Mouse (Mus musculus) lung, embryonic 14.5 days (tissue): ENCODE measurements around the gene Nup188. TPM values are rescaled to one million over a fixed set of nuclear protein-coding genes. Genes with fewer than 3 reads are reported as not detected.

Experiments
- ATAC-seq: fragments of 200-750 bp; cut with Nextera tagmentation; 2 replicates; pipeline ENCODE4 v1.8.0; 2017; ENCODE audit warnings: mild to moderate bottlenecking, moderate TSS enrichment, moderate library complexity; ENCODE audit not compliant: insufficient read depth
- DNase-seq: peaks from one replicate; pipeline ENCODE4 v3.0.0-alpha.2; 2015
- H3K27ac ChIP-seq: fragments of 300-500 bp; sonication (generic); 2 replicates; pipeline ENCODE4 v1.5.1; 2014; ENCODE audit warnings: low read depth, mild to moderate bottlenecking, moderate library complexity
- H3K27me3 ChIP-seq: fragments of 300-500 bp; sonication (generic); 2 replicates; pipeline ENCODE4 v1.6.1; 2014; ENCODE audit warnings: low read length, control low read depth; ENCODE audit not compliant: insufficient read depth
- H3K36me3 ChIP-seq: fragments of 300-500 bp; sonication (generic); 2 replicates; pipeline ENCODE4 v1.6.1; 2014; ENCODE audit warnings: control low read depth; ENCODE audit not compliant: insufficient read depth
- H3K4me1 ChIP-seq: fragments of 300-500 bp; sonication (generic); 2 replicates; pipeline ENCODE4 v1.6.1; 2014; ENCODE audit warnings: antibody characterized with exemption, control low read depth; ENCODE audit not compliant: insufficient read depth
- H3K4me2 ChIP-seq: fragments of 300-500 bp; sonication (generic); 2 replicates; pipeline ENCODE4 v1.6.1; 2014; ENCODE audit warnings: mild to moderate bottlenecking
- H3K4me3 ChIP-seq: fragments of 300-500 bp; sonication (generic); 2 replicates; pipeline ENCODE4 v1.5.1; 2014; ENCODE audit warnings: low read depth, low read length
- H3K9ac ChIP-seq: fragments of 300-500 bp; sonication (generic); 2 replicates; pipeline ENCODE4 v1.6.1; 2014
- H3K9me3 ChIP-seq: fragments of 300-500 bp; sonication (generic); 2 replicates; pipeline ENCODE4 v1.6.1; 2016; ENCODE audit warnings: low read depth, low read length, control low read depth
- CTCF ChIP-seq: IDR thresholded peaks from 2 replicates; pipeline ENCODE4 v1.5.1; 2016; ENCODE audit warnings: antibody characterized with exemption, low read depth
- WGBS: fragments of 180-500 bp; shearing (Covaris S2); extraction: QIAGEN DNeasy Blood & Tissue Kit; methylation state at CpG from one replicate; pipeline ENCODE4 v1.1.7; 2014; 5-methylcytosine and 5-hydroxymethylcytosine counted together
- polyA plus RNA-seq: library from polyadenylated mRNA; unstranded; fragments of >200 nt; fragmentation: Nextera tagmentation; extraction: Ambion mirVana; gene quantifications from 2 replicates; pipeline ENCODE4 v1.2.1, GENCODE M21; 2014

Nup188 gene
- polyA plus RNA-seq, 1 experiment from 2014 or later = 56.0 TPM

DNA sequence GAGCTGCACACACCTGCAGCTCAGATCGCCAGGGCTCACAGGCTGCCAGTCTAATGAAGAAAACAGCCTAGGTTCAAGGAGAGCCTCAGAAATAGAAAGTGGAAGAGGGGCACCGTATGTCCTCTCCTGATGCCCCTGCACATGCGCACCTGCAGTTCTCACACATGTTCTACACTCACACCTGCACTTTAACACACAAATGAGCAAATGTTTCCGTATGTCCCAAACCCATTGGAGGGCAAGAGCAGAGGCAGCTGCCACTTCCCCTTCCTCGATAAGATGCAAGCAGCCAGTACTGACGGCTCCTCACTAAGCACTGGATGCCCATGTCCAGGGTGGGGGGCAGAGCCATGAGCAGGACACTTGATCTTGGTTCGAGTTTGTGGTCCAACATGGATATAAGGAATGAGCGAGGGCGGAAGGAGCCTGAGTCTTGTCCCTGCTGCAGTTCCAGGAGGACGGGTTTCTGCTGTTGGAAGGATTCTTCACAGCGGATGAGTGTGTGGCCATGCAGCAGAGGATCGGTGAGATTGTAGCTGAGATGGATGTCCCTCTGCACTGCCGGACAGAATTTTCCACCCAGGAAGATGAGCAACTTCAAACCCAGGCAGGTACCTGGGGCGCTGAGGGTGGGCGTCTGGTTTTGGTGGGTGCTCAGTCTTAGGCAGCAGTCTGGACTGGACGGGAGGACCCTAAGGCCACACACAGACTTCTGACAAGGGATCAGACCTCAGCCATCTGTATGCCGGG lies 16.8 kb upstream of the Nup188 start:
- Histone ChIP-seq H3K4me1 (peaks cover 20% of the 10 kb centered on the region), H3K27me3 (no peaks in the 10 kb centered on the region), H3K36me3 (peaks cover 6% of the 10 kb centered on the region), H3K4me3 (no peak overlapping the region), H3K9ac (no peak overlapping the region), H3K9me3 (no peaks in the 10 kb centered on the region), H3K4me2 (no peak overlapping the region), H3K27ac (peak overlapping the region; percentile 52; the same call in 1 of the 2 replicates)
- TF ChIP-seq CTCF = no peak
- ATAC-seq (peak; percentile 23; the same call in 1 of the 2 replicates), DNase-seq (no peak)
- WGBS = 83% methylated on average over 17 of the region's 17 CpGs

GRCm38 (mm10) chr2:30270134-30270533 lies 16.1 kb upstream of the Nup188 start:
- Histone ChIP-seq H3K36me3 (no peaks in the 10 kb centered on the region), H3K4me1 (peaks cover 16% of the 10 kb centered on the region), H3K27me3 (no peaks in the 10 kb centered on the region), H3K9ac (no peak overlapping the region), H3K27ac (peak overlapping the region; percentile 52; the same call in 1 of the 2 replicates), H3K4me2 (no peak overlapping the region), H3K4me3 (no peak overlapping the region), H3K9me3 (no peaks in the 10 kb centered on the region)
- TF ChIP-seq CTCF = peak; percentile 94
- WGBS = 28% methylated on average over 1 of the region's 1 CpGs
- ATAC-seq (peak; percentile 90), DNase-seq (peak; percentile 88)

DNA sequence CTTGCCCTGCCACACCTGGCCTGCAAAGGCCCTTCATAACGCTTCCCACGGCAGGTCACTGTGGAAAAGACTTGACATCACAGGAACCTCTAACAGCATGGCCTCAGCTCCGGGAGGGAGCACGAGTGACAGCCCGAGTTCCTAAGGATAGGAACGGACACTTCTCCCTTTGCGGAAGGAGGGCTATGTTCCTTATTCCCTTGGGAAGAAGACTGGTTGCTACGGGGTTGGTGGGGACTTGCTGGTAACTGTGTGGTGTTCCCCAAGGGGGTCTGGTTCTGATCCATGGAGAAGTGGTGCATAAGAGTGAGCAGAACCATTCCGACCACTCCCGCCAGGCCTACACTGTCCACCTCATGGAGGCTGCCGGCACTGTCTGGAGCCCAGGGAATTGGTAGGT lies 5.5 kb upstream of the Nup188 start, which contains the start of gene Gm28038:
TSS of gene Gm28038 (plus strand) at position 301 of the 400 bp plus-strand sequence.
- Histone ChIP-seq H3K4me1 (peaks cover 8% of the 10 kb centered on the region), H3K9ac (no peak within 1 kb of the TSS), H3K9me3 (no peaks in the 10 kb centered on the region), H3K4me2 (no peak within 1 kb of the TSS), H3K27ac (no peak within 1 kb of the TSS), H3K36me3 (no peaks in the 10 kb centered on the region), H3K27me3 (no peaks in the 10 kb centered on the region), H3K4me3 (no peak within 1 kb of the TSS)
- TF ChIP-seq CTCF = no peak
- ATAC-seq (no peak), DNase-seq (no peak)
- WGBS = 92% methylated on average over 11 of the region's 11 CpGs

DNA sequence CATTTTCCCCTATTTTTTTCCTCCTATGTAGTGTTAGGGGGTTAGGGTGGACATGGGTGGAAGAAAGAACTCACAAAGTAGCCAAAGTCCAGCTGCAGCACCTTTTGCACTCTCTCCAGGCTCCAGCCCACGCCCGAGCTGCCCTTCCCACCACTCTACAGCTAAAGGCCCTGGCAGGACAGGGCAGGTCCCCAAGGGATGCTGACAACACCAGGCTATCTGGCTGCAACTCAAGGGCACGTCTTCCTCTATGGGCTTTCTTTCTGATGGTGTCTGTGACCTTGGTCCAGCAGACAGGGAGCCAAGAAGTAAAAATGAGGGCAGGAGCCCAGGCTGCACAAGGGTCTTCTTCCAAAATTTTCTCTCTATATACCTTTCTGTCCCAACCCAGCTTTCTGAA lies 4.5 kb upstream of the Nup188 start:
- DNase-seq (no peak), ATAC-seq (no peak)
- no peak for TF ChIP-seq CTCF
- peaks cover 8% of the 10 kb centered on the region for H3K4me1 ChIP-seq
- no peaks in the 10 kb centered on the region for H3K36me3 ChIP-seq
- no peaks in the 10 kb centered on the region for H3K27me3 ChIP-seq
- no peaks in the 10 kb centered on the region for H3K9me3 ChIP-seq
- no peak overlapping the region for H3K4me2 ChIP-seq
- no peak overlapping the region for H3K27ac ChIP-seq
- no peak overlapping the region for H3K4me3 ChIP-seq
- no peak overlapping the region for H3K9ac ChIP-seq
- WGBS = 72% methylated on average over 3 of the region's 3 CpGs

DNA sequence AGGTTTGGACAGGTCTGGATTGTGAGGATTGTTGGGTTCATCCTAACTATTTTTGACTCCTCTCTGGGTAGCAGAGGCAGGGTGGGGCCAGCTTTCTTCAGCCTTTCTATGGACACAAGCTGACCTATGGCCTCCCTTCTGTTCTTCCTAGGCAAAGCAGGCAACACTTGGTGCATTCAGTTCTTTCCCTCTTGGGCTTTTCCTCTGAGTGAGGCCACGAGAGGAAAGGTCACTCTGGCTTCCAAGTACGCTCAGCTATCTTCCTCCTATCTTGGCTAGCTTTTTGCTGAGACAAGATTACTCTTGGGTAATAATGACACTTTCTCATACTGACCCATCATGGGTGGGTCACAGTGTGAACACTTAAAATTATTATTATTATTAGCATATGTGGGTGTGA lies 3.0 kb upstream of the Nup188 start:
- H3K27me3 ChIP-seq = no peaks in the 10 kb centered on the region
- H3K9me3 ChIP-seq = no peaks in the 10 kb centered on the region
- no peak for DNase-seq
- no peaks in the 10 kb centered on the region for H3K36me3 ChIP-seq
- TF ChIP-seq CTCF = no peak
- H3K9ac ChIP-seq = no peak overlapping the region
- WGBS = 88% methylated on average over 2 of the region's 2 CpGs
- no peak overlapping the region for H3K4me2 ChIP-seq
- peaks cover 15% of the 10 kb centered on the region for H3K4me1 ChIP-seq
- H3K4me3 ChIP-seq = no peak overlapping the region
- H3K27ac ChIP-seq = no peak overlapping the region
- no peak for ATAC-seq

GRCm38 (mm10) chr2:30285004-30285403 lies 1.2 kb upstream of the Nup188 start:
- 0 out of 2 replicates have a peak, but pooled peaks cover 3% of the 10 kb centered on the region for H3K36me3 ChIP-seq
- 88% methylated on average over 5 of the region's 5 CpGs for WGBS
- no peaks in the 10 kb centered on the region for H3K9me3 ChIP-seq
- ATAC-seq (no peak), DNase-seq (no peak)
- no peak for TF ChIP-seq CTCF
- H3K4me2 ChIP-seq = peak overlapping the region; percentile 96
- no peaks in the 10 kb centered on the region for H3K27me3 ChIP-seq
- H3K9ac ChIP-seq = peak overlapping the region; percentile 85; the same call in 1 of the 2 replicates
- no peak overlapping the region for H3K27ac ChIP-seq
- H3K4me3 ChIP-seq = peak overlapping the region; percentile 91
- H3K4me1 ChIP-seq = peaks cover 15% of the 10 kb centered on the region

GRCm38 (mm10) chr2:30285416-30286181 lies 598 bp upstream of the Nup188 start:
- Histone ChIP-seq H3K4me2 (peak overlapping the region; percentile 96), H3K9ac (peak overlapping the region; percentile 85), H3K36me3 (peaks cover 3% of the 10 kb centered on the region; the same call in 1 of the 2 replicates), H3K27ac (0 out of 2 replicates have a peak overlapping the region, but pooled peaks have one; percentile 30), H3K9me3 (no peaks in the 10 kb centered on the region), H3K4me1 (peaks cover 15% of the 10 kb centered on the region), H3K4me3 (peak overlapping the region; percentile 91), H3K27me3 (no peaks in the 10 kb centered on the region)
- no peak for TF ChIP-seq CTCF
- ATAC-seq = peak; percentile 65
- 11% methylated on average over 38 of the region's 38 CpGs for WGBS
- no peak for DNase-seq
